Mouse (Mus musculus) lung, postnatal 0 days (tissue): ENCODE data around the gene Exoc6b. TPM values are rescaled to one million over a fixed set of nuclear protein-coding genes. Genes with fewer than 3 reads are reported as not detected.

Experiments used
- ATAC-seq: fragments of 200-750 bp; cut with Nextera tagmentation; 2 replicates; pipeline ENCODE4 v1.8.0; 2017; ENCODE audit warnings: moderate library complexity
- DNase-seq: peaks from one replicate; pipeline ENCODE4 v3.0.0-alpha.2; 2016; ENCODE audit warnings: low spot score
- H3K27ac ChIP-seq: fragments of 300-500 bp; sonication (generic); 2 replicates; pipeline ENCODE4 v1.5.1; 2014; ENCODE audit warnings: antibody characterized with exemption, mild to moderate bottlenecking, low read length, mixed read lengths
- H3K27me3 ChIP-seq: fragments of 300-500 bp; sonication (generic); replicated peaks from 2 replicates; pipeline ENCODE4 v1.6.1; 2014; ENCODE audit warnings: low read length, mixed read lengths; ENCODE audit not compliant: insufficient read depth
- H3K36me3 ChIP-seq: fragments of 300-500 bp; sonication (generic); 2 replicates; pipeline ENCODE4 v1.6.1; 2014; ENCODE audit warnings: low read length, mixed read lengths; ENCODE audit not compliant: insufficient read depth
- H3K4me1 ChIP-seq: fragments of 300-500 bp; sonication (generic); 2 replicates; pipeline ENCODE4 v1.6.1; 2014; ENCODE audit warnings: antibody characterized with exemption, low read depth, low read length, mixed read lengths; ENCODE audit not compliant: insufficient read depth
- H3K4me2 ChIP-seq: fragments of 300-500 bp; sonication (generic); replicated peaks from 2 replicates; pipeline ENCODE4 v1.6.1; 2014; ENCODE audit warnings: low read depth, mild to moderate bottlenecking, low read length, moderate library complexity, mixed read lengths
- H3K4me3 ChIP-seq: fragments of 300-500 bp; sonication (generic); 2 replicates; pipeline ENCODE4 v1.5.1; 2014; ENCODE audit warnings: low read depth, low read length
- H3K9ac ChIP-seq: fragments of 300-500 bp; sonication (generic); replicated peaks from 2 replicates; pipeline ENCODE4 v1.6.1; 2014; ENCODE audit warnings: low read depth, mild to moderate bottlenecking
- H3K9me3 ChIP-seq: fragments of 300-500 bp; sonication (generic); 2 replicates; pipeline ENCODE4 v1.6.1; 2016; ENCODE audit warnings: low read length, mixed read lengths
- CTCF ChIP-seq: IDR thresholded peaks from 2 replicates; pipeline ENCODE4 v1.5.1; 2016; ENCODE audit warnings: antibody characterized with exemption, mild to moderate bottlenecking
- EP300 ChIP-seq: IDR thresholded peaks from 2 replicates; pipeline ENCODE4 v1.6.1; 2016; ENCODE audit warnings: antibody characterized with exemption, mild to moderate bottlenecking, control low read depth
- WGBS: fragments of 180-500 bp; shearing (Covaris S2); extraction: QIAGEN DNeasy Blood & Tissue Kit; methylation state at CpG from one replicate; pipeline ENCODE4 v1.1.7; 2014; 5-methylcytosine and 5-hydroxymethylcytosine counted together
- polyA plus RNA-seq: library from polyadenylated mRNA; unstranded; fragments of >200 nt; fragmentation: Nextera tagmentation; extraction: Ambion mirVana; gene quantifications from 2 replicates; pipeline ENCODE4 v1.2.1, GENCODE M21; 2015

Gene Exoc6b
- polyA plus RNA-seq, 1 experiment from 2014 or later: 14.8 TPM

DNA sequence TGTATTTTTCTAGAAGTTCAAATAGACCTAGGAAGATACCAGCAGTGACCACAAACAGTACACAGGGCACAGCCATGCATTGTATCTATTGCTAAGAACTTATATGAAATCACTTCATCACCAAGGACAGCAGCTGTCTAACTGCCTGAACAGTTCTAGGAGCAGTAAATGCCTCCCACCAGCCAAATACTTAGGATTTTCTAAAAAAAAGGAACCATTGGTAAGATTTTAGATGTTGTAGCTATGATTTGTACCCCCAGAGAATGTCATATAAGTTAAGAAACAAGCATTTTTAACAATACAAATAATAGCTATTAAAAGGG, 175.6 kb downstream of the Exoc6b start:
- DNase-seq (peak; percentile 26), ATAC-seq (peak; percentile 44)
- no peaks in the 10 kb centered on the region for H3K36me3 ChIP-seq
- H3K9me3 ChIP-seq: no peaks in the 10 kb centered on the region
- H3K4me3 ChIP-seq: no peak overlapping the region
- H3K4me1 ChIP-seq: no peaks in the 10 kb centered on the region; the same call in 1 of the 2 replicates
- no peak overlapping the region for H3K4me2 ChIP-seq
- TF ChIP-seq EP300: no peak
- no peak overlapping the region for H3K27ac ChIP-seq
- no peak overlapping the region for H3K9ac ChIP-seq
- no peaks in the 10 kb centered on the region for H3K27me3 ChIP-seq

DNA sequence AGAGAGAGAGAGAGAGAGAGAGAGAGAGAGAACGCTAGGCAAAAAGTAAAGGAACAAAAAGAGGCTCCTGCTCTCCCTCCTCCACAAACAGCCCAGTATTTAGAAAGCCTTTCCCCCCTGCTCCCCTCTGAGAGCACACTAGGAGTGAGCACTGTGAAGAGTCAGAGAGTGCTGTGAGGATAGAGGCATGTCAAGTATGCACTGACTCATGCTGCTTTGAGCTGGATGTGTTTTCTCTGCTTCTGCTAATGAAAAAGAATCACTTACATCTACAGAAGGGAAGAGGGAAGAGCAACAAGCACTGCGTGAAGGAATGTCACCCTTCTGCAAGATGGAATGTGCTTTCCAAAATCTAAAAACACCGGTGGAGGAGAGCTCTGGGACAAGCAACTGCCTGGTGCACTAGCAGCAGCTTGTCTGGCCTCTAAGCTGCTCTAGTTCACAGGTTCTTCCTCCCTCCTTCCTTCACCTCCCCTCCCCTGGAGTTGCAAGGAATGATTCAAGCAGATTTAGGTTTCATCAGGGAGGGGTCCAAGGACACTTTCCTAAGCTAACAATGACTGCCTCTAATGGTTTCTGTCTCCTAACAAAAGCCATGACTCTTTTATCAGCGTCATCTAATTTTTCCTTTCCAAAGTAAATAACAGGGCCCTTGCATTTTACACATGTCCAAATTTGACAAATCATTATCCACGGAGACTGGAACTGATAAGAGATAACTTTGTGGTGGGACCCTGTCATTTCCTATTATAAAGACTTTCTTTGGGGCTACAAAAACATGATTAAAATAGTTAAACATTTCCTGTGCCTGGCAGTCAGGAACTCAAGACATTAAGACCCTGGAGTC, 176.2 kb downstream of the Exoc6b start:
- no peak for TF ChIP-seq CTCF
- peak; percentile 90 for TF ChIP-seq EP300
- 2% methylated on average over 5 of the region's 5 CpGs for WGBS
- ATAC-seq: peak; percentile 73
- no peaks in the 10 kb centered on the region; the same call in 1 of the 2 replicates for H3K4me1 ChIP-seq
- no peak overlapping the region for H3K4me3 ChIP-seq
- no peaks in the 10 kb centered on the region for H3K27me3 ChIP-seq
- no peaks in the 10 kb centered on the region for H3K36me3 ChIP-seq
- no peaks in the 10 kb centered on the region for H3K9me3 ChIP-seq
- no peak overlapping the region for H3K27ac ChIP-seq
- no peak overlapping the region for H3K4me2 ChIP-seq
- H3K9ac ChIP-seq: no peak overlapping the region
- peak; percentile 55 for DNase-seq

DNA sequence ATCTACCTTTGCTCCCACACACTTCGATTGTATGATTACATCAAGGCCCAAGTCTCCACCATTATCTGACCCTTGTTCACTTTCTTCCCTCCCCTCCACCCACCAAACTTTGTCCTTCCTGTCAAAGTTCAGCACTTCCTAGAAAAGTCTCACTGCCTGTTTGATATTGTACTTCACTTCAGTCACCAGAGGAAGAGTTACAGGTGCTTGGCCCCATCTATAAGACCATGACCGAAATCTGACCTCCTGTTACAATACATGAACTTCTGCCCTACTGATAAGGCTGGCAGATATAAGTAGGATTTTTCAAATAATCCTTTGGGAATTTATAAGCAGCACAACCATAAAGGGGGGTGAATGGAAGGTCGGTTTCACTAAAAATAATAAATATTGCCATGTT, 182.8 kb downstream of the Exoc6b start:
- no peak overlapping the region for H3K9ac ChIP-seq

DNA sequence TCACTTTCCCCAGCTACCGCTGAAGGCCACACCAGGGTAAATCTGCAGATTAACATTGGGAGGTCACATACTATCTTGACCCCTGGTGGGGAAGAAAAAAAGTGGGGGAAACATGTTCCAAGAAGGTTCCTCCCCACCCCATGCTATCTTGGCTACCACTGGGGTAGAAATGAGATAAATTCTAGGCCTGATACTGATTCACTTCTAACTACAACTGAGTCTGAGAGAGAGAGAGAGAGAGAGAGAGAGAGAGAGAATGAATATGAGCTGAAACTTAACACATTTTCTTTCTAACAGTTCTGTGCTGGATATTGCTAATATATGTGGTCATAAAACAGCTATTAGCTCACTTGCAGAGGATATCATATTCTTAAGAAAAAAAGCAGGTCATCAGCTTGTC, 184.2 kb downstream of the Exoc6b start:
- DNase-seq (no peak), ATAC-seq (no peak)
- Histone ChIP-seq H3K27ac (no peak overlapping the region), H3K27me3 (no peaks in the 10 kb centered on the region), H3K9me3 (no peaks in the 10 kb centered on the region), H3K4me2 (no peak overlapping the region), H3K36me3 (no peaks in the 10 kb centered on the region), H3K4me1 (peaks cover 5% of the 10 kb centered on the region; the same call in 1 of the 2 replicates), H3K4me3 (no peak overlapping the region), H3K9ac (no peak overlapping the region)
- TF ChIP-seq CTCF (no peak), EP300 (no peak)
- 42% methylated on average over 1 of the region's 1 CpGs for WGBS

More for the DNA sequence above, 182.8 kb downstream of the Exoc6b start:
- Histone ChIP-seq H3K4me2 (no peak overlapping the region), H3K9me3 (no peaks in the 10 kb centered on the region), H3K4me1 (peaks cover 5% of the 10 kb centered on the region; the same call in 1 of the 2 replicates), H3K27ac (no peak overlapping the region), H3K36me3 (no peaks in the 10 kb centered on the region), H3K27me3 (no peaks in the 10 kb centered on the region), H3K4me3 (no peak overlapping the region)
- WGBS: 12% methylated on average over 3 of the region's 3 CpGs
- TF ChIP-seq CTCF (no peak), EP300 (peak; percentile 70; the same call in 1 of the 2 replicates)
- ATAC-seq (peak; percentile 53; the same call in 1 of the 2 replicates), DNase-seq (peak; percentile 10)

DNA sequence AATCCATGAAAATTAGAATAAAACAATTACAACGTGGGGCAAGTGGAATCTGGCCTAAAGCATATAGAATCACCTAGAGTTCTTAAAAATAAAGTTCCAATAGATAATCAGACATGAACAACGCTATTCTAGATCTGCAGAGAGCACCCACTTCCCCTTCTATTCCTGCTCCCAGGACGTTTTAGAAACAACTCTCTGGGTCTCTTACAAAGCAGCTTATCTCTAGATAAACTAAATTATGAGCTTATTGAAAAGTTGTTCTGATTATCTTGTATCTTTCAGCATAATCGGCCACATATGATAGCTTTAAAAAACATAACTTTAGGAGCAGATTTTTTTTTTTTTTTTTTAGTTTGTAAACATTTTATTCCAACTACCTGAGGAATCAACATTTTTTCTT, 185.6 kb downstream of the Exoc6b start:
- WGBS: 34% methylated on average over 4 of the region's 4 CpGs
- H3K9me3 ChIP-seq: no peaks in the 10 kb centered on the region
- ATAC-seq (no peak), DNase-seq (no peak)
- no peaks in the 10 kb centered on the region for H3K27me3 ChIP-seq
- H3K4me3 ChIP-seq: no peak overlapping the region
- no peaks in the 10 kb centered on the region for H3K36me3 ChIP-seq
- H3K4me1 ChIP-seq: peaks cover 5% of the 10 kb centered on the region; the same call in 1 of the 2 replicates
- TF ChIP-seq EP300 (no peak), CTCF (no peak)
- H3K9ac ChIP-seq: no peak overlapping the region
- H3K27ac ChIP-seq: no peak overlapping the region
- H3K4me2 ChIP-seq: no peak overlapping the region

DNA sequence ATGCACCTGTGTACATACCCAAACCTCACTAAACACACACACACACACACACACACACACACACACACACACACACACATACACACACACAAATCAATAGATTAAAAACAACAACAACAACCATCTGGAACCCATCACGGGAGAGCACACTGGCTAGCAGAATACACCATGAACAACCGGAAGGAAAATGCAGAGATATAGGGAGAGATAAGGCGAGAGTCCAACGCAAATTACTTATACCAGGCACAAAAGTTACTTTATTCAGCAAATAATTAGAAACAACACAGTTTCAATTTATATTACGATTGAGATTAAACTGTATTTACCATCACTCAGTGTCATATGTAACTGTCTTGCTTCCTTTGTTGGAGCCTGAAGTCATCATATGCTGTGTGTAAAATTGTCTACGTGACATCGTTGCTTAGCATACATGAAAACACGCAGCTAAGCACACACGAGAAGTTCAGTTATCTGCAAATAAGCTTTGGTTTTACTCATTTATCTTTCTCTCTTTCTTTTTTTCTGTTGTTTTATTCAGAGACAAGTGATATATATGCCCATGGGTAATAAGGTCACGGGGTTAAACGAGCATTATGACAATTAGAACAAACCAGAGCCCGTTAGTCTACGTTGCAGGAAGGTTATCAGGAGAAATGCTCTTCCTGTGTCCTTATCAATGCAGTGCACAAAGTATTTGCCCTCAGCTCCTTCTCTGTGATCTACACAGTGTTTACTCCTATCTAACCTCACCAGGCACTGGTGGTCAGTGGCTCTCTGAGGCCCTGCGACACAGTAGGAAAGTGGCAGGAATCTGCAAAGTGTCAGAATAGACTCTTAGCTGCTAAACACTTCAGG, 186.4 kb downstream of the Exoc6b start:
- Histone ChIP-seq H3K9ac (no peak overlapping the region), H3K4me1 (peaks cover 5% of the 10 kb centered on the region; the same call in 1 of the 2 replicates), H3K27me3 (no peaks in the 10 kb centered on the region), H3K4me2 (no peak overlapping the region), H3K27ac (no peak overlapping the region), H3K9me3 (no peaks in the 10 kb centered on the region), H3K36me3 (no peaks in the 10 kb centered on the region), H3K4me3 (no peak overlapping the region)
- ATAC-seq (peak; percentile 78), DNase-seq (peak; percentile 27)
- 38% methylated on average over 14 of the region's 14 CpGs for WGBS
- TF ChIP-seq CTCF (0 out of 2 replicates have a peak, but pooled peaks have one; percentile 12), EP300 (peak; percentile 92)
